7 mouse cellular contexts compared by ENCODE assay signal in the genomic region with DNA sequence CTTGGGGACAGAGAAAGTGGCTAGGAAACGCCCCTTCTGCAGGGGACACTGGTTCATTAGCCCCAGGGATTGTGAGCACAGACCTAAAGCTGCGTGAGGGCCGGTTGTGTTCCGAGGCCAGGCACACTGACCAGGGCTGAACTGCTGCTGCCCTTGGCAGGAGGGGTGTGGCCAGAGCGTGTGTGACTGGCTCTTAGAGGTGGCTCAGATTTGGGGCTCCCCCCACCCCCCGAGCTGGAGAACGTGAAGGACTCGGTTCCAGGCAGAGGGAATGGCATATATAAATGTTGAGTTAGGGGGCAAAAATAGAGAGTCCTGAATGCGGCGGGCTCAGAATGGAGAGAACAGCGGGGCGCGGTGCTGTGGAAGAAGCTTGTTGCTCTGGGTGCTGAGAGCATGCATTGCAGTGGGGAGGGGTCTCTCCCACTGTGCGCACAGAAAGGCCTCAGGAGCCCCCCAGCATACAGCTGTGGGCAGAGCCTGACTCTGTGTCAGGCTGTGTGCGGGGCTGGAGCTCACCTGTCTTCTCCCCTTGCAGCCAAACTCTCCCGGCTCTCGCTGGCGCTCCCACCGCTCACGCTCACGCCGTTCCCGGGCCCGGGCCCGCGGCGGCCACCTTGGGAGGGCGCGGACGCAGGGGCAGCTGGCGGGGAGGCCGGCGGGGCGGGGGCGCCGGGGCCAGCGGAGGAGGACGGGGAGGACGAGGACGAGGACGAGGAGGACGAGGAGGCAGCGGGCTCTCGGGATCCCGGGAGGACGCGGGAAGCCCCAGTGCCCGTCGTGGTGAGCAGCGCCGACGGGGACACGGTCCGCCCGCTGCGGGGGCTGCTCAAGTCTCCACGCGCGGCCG. TPM values are rescaled to one million over a fixed set of nuclear protein-coding genes. Genes with fewer than 3 reads are reported as not detected.
A peak's percentile ranks its signal among the peaks of the same experiment; 100 is the strongest.
DNase-seq lines count a peak whose midpoint lies in the region; ATAC-seq lines count a peak whose summit lies in the region.

No protein-coding gene starts in this region.

- peaks cover 81% of the 10 kb centered on the region for H3K27me3 ChIP-seq in embryonic facial prominence, embryonic 10.5 days (replicated peaks; ENCODE audit: low read depth, poor library complexity, severe bottlenecking)
- peaks cover 58% of the 10 kb centered on the region for H3K27me3 ChIP-seq in hindbrain, embryonic 13.5 days
- H3K27me3 ChIP-seq in midbrain, embryonic 13.5 days, result peaks cover 49% of the 10 kb centered on the region

- peak overlapping the region; percentile 54 for H3K4me2 ChIP-seq in hindbrain, embryonic 13.5 days
- H3K4me2 ChIP-seq in midbrain, embryonic 13.5 days (replicated peaks), result peak overlapping the region; percentile 58

- peak; percentile 39 to 70 for DNase-seq in kidney, postnatal 25 days
- DNase-seq in kidney, postnatal 14 days, result no peak
- DNase-seq in embryonic facial prominence, embryonic 10.5 days (ENCODE audit: low spot score), result no peak
- DNase-seq in left cerebral cortex, adult 11 months (ENCODE audit: low spot score), result no peak
- no peak for DNase-seq in layer of hippocampus, adult 9-11 months

- WGBS in embryonic facial prominence, embryonic 10.5 days, result 1% methylated on average over 60 of the region's 60 CpGs
- 2% methylated on average over 60 of the region's 60 CpGs for WGBS in hindbrain, embryonic 13.5 days
- 2% methylated on average over 60 of the region's 60 CpGs for WGBS in midbrain, embryonic 13.5 days

- peak overlapping the region; percentile 61 for H3K4me3 ChIP-seq in embryonic facial prominence, embryonic 10.5 days
- peak overlapping the region; percentile 34 for H3K4me3 ChIP-seq in hindbrain, embryonic 13.5 days
- H3K4me3 ChIP-seq in midbrain, embryonic 13.5 days (replicated peaks), result peak overlapping the region; percentile 36

- H3K27ac ChIP-seq in embryonic facial prominence, embryonic 10.5 days (replicated peaks), result peak overlapping the region; percentile 40; the same call in 1 of the 2 replicates
- H3K27ac ChIP-seq in hindbrain, embryonic 13.5 days, result no peak overlapping the region
- no peak overlapping the region for H3K27ac ChIP-seq in midbrain, embryonic 13.5 days

- H3K9me3 ChIP-seq in embryonic facial prominence, embryonic 10.5 days, result no peaks in the 10 kb centered on the region
- no peaks in the 10 kb centered on the region for H3K9me3 ChIP-seq in hindbrain, embryonic 13.5 days
- H3K9me3 ChIP-seq in midbrain, embryonic 13.5 days, result no peaks in the 10 kb centered on the region

- H3K9ac ChIP-seq in hindbrain, embryonic 13.5 days, result peak overlapping the region; percentile 71
- H3K9ac ChIP-seq in midbrain, embryonic 13.5 days (replicated peaks), result peak overlapping the region; percentile 68

- H3K4me1 ChIP-seq in embryonic facial prominence, embryonic 10.5 days, result peaks cover 37% of the 10 kb centered on the region
- peaks cover 29% of the 10 kb centered on the region for H3K4me1 ChIP-seq in hindbrain, embryonic 13.5 days (replicated peaks)
- peaks cover 34% of the 10 kb centered on the region for H3K4me1 ChIP-seq in midbrain, embryonic 13.5 days (replicated peaks)

- ATAC-seq in hindbrain, embryonic 13.5 days (ENCODE audit: low FRiP score), result no peak
- no peak for ATAC-seq in midbrain, embryonic 13.5 days

- peaks cover 60% of the 10 kb centered on the region for H3K36me3 ChIP-seq in embryonic facial prominence, embryonic 10.5 days (replicated peaks)
- H3K36me3 ChIP-seq in hindbrain, embryonic 13.5 days, result peaks cover 90% of the 10 kb centered on the region
- H3K36me3 ChIP-seq in midbrain, embryonic 13.5 days, result peaks cover 91% of the 10 kb centered on the region

RNA-seq across cellular contexts. Expression of a gene that starts 13.4 kb away (rescaled TPM):
- 1.6 and 1.7 TPM in 2 replicates for polyA plus RNA-seq in embryonic facial prominence, embryonic 10.5 days (2016; fragmentation: Nextera tagmentation; extraction: Ambion mirVana)
- polyA plus RNA-seq in hindbrain, embryonic 13.5 days (2015; fragmentation: Nextera tagmentation; extraction: Ambion mirVana), result 5.2 and 5.3 TPM in 2 replicates
- polyA plus RNA-seq in midbrain, embryonic 13.5 days (2015; fragmentation: Nextera tagmentation; extraction: Ambion mirVana), result 5.5 and 5.6 TPM in 2 replicates

RNA-seq across cellular contexts. Expression of a gene that starts 14.3 kb away (rescaled TPM):
- polyA plus RNA-seq in embryonic facial prominence, embryonic 10.5 days (2016; fragmentation: Nextera tagmentation; extraction: Ambion mirVana), result 2.1 and 3.0 TPM in 2 replicates
- 21.1 and 22.8 TPM in 2 replicates for polyA plus RNA-seq in hindbrain, embryonic 13.5 days (2015; fragmentation: Nextera tagmentation; extraction: Ambion mirVana)
- 22.8 and 24.0 TPM in 2 replicates for polyA plus RNA-seq in midbrain, embryonic 13.5 days (2015; fragmentation: Nextera tagmentation; extraction: Ambion mirVana)

RNA-seq across cellular contexts. Expression of a gene that starts 16.5 kb away (rescaled TPM):
- 157 and 161 TPM in 2 replicates for polyA plus RNA-seq in embryonic facial prominence, embryonic 10.5 days (2016; fragmentation: Nextera tagmentation; extraction: Ambion mirVana)
- 327 and 333 TPM in 2 replicates for polyA plus RNA-seq in hindbrain, embryonic 13.5 days (2015; fragmentation: Nextera tagmentation; extraction: Ambion mirVana)
- polyA plus RNA-seq in midbrain, embryonic 13.5 days (2015; fragmentation: Nextera tagmentation; extraction: Ambion mirVana), result 362 and 363 TPM in 2 replicates

RNA-seq across cellular contexts. Expression of a gene that starts 26.7 kb away (rescaled TPM):
- polyA plus RNA-seq in embryonic facial prominence, embryonic 10.5 days (2016; fragmentation: Nextera tagmentation; extraction: Ambion mirVana), result 0.88 and 1.5 TPM in 2 replicates
- polyA plus RNA-seq in hindbrain, embryonic 13.5 days (2015; fragmentation: Nextera tagmentation; extraction: Ambion mirVana), result 0.50 and 0.81 TPM in 2 replicates
- polyA plus RNA-seq in midbrain, embryonic 13.5 days (2015; fragmentation: Nextera tagmentation; extraction: Ambion mirVana), result 0.62 and 0.73 TPM in 2 replicates

RNA-seq across cellular contexts. Expression of a gene that starts 32.9 kb away (rescaled TPM):
- polyA plus RNA-seq in embryonic facial prominence, embryonic 10.5 days (2016; fragmentation: Nextera tagmentation; extraction: Ambion mirVana), result 127 and 132 TPM in 2 replicates
- polyA plus RNA-seq in hindbrain, embryonic 13.5 days (2015; fragmentation: Nextera tagmentation; extraction: Ambion mirVana), result 37.5 and 40.3 TPM in 2 replicates
- polyA plus RNA-seq in midbrain, embryonic 13.5 days (2015; fragmentation: Nextera tagmentation; extraction: Ambion mirVana), result 39.9 and 41.7 TPM in 2 replicates

Comparison
In these comparisons a context has a peak if more than half of its experiments do, and no peak if none do; other contexts are left out.
1. DNase-seq: peak in kidney, postnatal 25 days (2 of 2); none in kidney, postnatal 14 days (single experiment), embryonic facial prominence, embryonic 10.5 days (single experiment), left cerebral cortex, adult 11 months (single experiment) and layer of hippocampus, adult 9-11 months (single experiment).
2. Peak in every context shown above with its lines, with median percentiles within 50 percentile points of each other: H3K4me3 ChIP-seq.